Mouse (Mus musculus): Measurements from ENCODE around the gene Fgfr2. TPM values are rescaled to one million over a fixed set of nuclear protein-coding genes. Genes with fewer than 3 reads are reported as not detected.

Fgfr2 gene
- polyA plus RNA-seq, 1 experiment from 2014 or later, result 17.2 TPM

DNA sequence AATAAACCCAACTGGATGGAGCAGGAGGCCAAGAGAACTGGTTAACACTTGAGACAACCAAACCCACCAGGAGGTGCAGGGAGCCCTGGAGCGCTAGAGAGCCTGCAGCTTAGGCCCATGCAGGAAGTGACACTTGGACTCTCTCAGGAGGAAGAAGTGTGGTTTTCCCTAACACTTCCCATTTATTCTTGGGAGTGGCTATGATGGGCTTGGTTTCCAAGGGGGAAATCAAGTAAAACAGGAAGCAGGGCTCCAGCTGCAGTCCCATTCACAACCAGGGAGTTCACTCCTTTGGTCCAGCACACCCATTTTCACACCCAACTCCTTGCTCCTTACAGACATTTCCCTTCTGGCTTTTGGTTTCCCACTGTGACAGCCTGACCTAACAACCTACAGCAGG lies 44.2 kb downstream of the Fgfr2 start:
- H3K4me2 ChIP-seq, result no peak overlapping the region
- no peaks in the 10 kb centered on the region for H3K27me3 ChIP-seq
- H3K27ac ChIP-seq, result no peak overlapping the region
- no peaks in the 10 kb centered on the region for H3K36me3 ChIP-seq
- WGBS, result 58% methylated on average over 1 of the region's 1 CpGs
- no peak overlapping the region for H3K9ac ChIP-seq
- no peaks in the 10 kb centered on the region for H3K9me3 ChIP-seq (replicated peaks)
- H3K4me3 ChIP-seq, result no peak overlapping the region
- H3K4me1 ChIP-seq (replicated peaks), result peaks cover 13% of the 10 kb centered on the region
- ATAC-seq (replicated peaks; ENCODE audit: insufficient number of reproducible peaks, insufficient read depth, low FRiP score, low read depth), result no peak

DNA sequence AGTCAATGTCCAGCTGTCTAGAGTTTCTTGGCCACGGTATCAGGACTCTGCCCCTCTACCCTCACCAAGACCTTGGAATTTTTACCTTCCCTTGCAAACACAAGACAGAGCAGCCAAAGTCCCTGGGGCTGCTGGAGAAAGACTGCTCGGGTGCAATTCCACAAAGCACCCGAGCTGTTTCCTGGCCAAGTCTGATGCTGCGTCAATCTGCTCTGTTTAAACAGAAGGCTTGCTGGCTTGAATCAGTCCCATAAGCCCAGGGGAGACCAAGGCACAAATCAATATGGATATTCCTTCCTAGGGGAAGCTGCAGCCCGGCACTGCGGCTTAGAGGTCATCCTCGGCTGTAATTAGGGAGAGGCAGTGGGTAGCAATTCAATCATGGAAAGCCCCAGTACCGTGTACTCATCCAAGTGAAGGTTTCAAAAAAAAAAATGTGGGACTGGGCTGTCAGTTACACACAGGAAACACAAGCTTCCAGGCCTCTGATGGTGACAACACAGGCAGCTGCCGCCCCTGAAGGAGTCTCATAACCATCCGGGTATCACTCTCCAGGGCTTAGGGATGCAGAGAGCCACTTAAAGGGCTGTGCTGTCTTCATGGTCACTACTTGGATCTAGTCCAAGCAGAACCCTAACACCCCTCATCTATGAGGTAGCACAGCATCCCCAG lies 48.6 kb downstream of the Fgfr2 start:
- WGBS, result 63% methylated on average over 10 of the region's 10 CpGs
- 0 out of 2 replicates have a peak, but pooled peaks cover under 1% of the 10 kb centered on the region for H3K36me3 ChIP-seq
- H3K27ac ChIP-seq, result no peak overlapping the region
- H3K9me3 ChIP-seq (replicated peaks), result no peaks in the 10 kb centered on the region
- H3K4me3 ChIP-seq, result no peak overlapping the region
- H3K4me1 ChIP-seq (replicated peaks), result peaks cover 30% of the 10 kb centered on the region
- no peak overlapping the region for H3K9ac ChIP-seq
- no peaks in the 10 kb centered on the region for H3K27me3 ChIP-seq
- H3K4me2 ChIP-seq, result no peak overlapping the region
- ATAC-seq (replicated peaks; ENCODE audit: insufficient number of reproducible peaks, insufficient read depth, low FRiP score, low read depth), result no peak

DNA sequence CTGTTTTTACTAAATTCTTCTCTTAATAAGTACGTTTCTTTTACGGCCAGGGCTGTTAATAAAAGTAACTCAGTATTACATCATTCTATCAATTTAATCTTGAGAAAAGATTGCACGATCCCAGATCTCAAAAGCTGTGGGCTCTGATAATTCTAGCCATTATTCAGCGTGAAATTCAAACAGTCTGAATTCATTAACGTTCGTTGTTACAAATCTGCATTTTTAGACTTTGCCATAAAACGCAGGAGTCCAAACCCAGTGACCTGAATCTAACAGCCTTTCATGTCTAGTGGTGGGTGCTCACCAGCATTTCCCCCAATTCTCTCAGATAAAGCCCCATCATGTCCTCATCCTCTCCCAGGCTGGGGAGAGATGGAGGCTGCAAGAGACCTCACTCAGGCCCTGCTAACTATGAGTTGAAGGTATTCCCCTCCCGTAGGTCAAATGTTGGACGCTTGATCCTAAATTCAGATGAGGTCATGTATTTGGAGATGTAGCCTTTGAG lies 50.0 kb downstream of the Fgfr2 start:
- no peaks in the 10 kb centered on the region for H3K9me3 ChIP-seq (replicated peaks)
- H3K4me2 ChIP-seq, result no peak overlapping the region
- no peaks in the 10 kb centered on the region for H3K27me3 ChIP-seq
- WGBS, result 87% methylated on average over 9 of the region's 9 CpGs
- peaks cover 30% of the 10 kb centered on the region for H3K4me1 ChIP-seq (replicated peaks)
- ATAC-seq (replicated peaks; ENCODE audit: insufficient number of reproducible peaks, insufficient read depth, low FRiP score, low read depth), result no peak
- H3K4me3 ChIP-seq, result no peak overlapping the region
- H3K27ac ChIP-seq, result no peak overlapping the region
- H3K36me3 ChIP-seq, result 0 out of 2 replicates have a peak, but pooled peaks cover 4% of the 10 kb centered on the region
- no peak overlapping the region for H3K9ac ChIP-seq

DNA sequence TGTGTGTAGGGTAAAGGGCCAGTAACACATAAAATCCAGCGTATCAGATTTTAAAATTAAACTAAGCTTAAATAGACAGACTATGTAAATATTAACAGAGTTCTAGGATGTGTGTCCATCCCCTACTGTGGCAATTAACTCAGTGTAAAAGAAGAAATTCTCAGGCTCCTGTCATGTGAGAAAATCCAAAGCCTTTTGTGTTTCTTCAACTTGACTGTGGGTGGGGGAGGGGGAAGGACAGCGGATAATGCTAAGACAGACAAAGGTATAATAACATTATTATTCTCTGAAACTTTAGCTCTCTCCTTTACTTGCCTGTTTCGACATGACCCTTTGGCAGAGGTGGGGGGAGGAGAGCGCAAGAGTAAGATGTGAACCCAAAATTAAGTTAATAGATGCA lies 50.6 kb downstream of the Fgfr2 start:
- H3K36me3 ChIP-seq, result 0 out of 2 replicates have a peak, but pooled peaks cover 4% of the 10 kb centered on the region
- no peak for ATAC-seq (replicated peaks; ENCODE audit: insufficient number of reproducible peaks, insufficient read depth, low FRiP score, low read depth)
- H3K9me3 ChIP-seq (replicated peaks), result no peaks in the 10 kb centered on the region
- H3K27ac ChIP-seq, result no peak overlapping the region
- H3K9ac ChIP-seq, result no peak overlapping the region
- no peak overlapping the region for H3K4me2 ChIP-seq
- peaks cover 36% of the 10 kb centered on the region for H3K4me1 ChIP-seq (replicated peaks)
- H3K27me3 ChIP-seq, result no peaks in the 10 kb centered on the region
- WGBS, result 95% methylated on average over 4 of the region's 4 CpGs
- no peak overlapping the region for H3K4me3 ChIP-seq

DNA sequence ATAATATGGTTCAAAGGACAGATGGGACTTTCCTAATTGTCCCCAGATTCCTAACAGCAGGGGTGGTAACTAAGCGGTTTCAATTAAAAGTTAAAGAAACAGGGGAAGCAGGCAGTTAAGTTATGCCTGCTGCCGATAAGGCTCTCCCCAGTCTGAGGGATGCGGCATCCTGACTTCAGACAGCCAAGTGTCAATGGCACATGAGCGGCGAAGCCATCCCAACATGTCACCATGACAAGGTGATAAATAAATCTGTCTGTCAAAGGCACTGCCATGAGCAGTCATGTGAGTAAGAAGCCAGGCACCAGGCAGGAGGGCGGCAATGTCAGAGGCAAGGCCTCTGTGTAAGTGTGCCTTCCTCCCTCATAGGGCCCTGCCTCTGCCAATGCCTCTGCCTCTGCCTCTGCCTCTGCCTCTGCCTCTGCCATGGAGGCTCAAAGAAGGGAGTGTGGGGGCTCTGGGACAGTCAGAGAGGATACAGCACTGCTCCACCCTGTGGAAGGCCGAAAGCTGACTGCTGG lies 55.8 kb downstream of the Fgfr2 start:
- Histone ChIP-seq H3K27ac (peak overlapping the region; percentile 86), H3K27me3 (no peaks in the 10 kb centered on the region), H3K4me3 (no peak overlapping the region), H3K36me3 (peaks cover 9% of the 10 kb centered on the region; the same call in 1 of the 2 replicates), H3K9ac (no peak overlapping the region), H3K9me3 (replicated peaks) (no peaks in the 10 kb centered on the region), H3K4me2 (no peak overlapping the region), H3K4me1 (replicated peaks) (peaks cover 63% of the 10 kb centered on the region)
- ATAC-seq (replicated peaks; ENCODE audit: insufficient number of reproducible peaks, insufficient read depth, low FRiP score, low read depth), result no peak; the same call in 1 of the 2 replicates
- WGBS, result 45% methylated on average over 7 of the region's 7 CpGs

DNA sequence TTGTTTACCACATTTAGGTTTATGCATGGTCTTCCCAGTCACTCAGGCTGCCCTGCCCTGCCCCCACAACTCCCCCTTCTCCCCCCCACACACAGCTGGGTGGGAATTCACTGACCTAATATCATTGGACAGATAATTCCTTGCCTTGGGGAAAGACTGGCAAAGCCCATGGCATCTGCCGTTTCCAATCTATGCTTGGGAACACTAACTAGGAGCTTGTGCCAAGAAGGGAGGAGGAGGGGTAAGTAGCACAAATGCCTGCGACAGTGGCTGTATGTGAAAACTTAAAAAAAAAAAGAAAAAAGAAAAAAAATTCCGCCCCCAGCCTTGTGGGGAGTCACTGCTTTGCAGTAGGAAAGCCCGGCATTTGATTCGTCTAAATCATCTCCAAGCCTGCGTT lies 56.4 kb downstream of the Fgfr2 start:
- no peaks in the 10 kb centered on the region for H3K27me3 ChIP-seq
- H3K4me3 ChIP-seq, result no peak overlapping the region
- WGBS, result 45% methylated on average over 6 of the region's 6 CpGs
- peaks cover 63% of the 10 kb centered on the region for H3K4me1 ChIP-seq (replicated peaks)
- peaks cover 9% of the 10 kb centered on the region; the same call in 1 of the 2 replicates for H3K36me3 ChIP-seq
- ATAC-seq (replicated peaks; ENCODE audit: insufficient number of reproducible peaks, insufficient read depth, low FRiP score, low read depth), result peak; percentile 32; the same call in 1 of the 2 replicates
- peak overlapping the region; percentile 86 for H3K27ac ChIP-seq
- H3K9ac ChIP-seq, result no peak overlapping the region
- H3K4me2 ChIP-seq, result no peak overlapping the region
- no peaks in the 10 kb centered on the region for H3K9me3 ChIP-seq (replicated peaks)

DNA sequence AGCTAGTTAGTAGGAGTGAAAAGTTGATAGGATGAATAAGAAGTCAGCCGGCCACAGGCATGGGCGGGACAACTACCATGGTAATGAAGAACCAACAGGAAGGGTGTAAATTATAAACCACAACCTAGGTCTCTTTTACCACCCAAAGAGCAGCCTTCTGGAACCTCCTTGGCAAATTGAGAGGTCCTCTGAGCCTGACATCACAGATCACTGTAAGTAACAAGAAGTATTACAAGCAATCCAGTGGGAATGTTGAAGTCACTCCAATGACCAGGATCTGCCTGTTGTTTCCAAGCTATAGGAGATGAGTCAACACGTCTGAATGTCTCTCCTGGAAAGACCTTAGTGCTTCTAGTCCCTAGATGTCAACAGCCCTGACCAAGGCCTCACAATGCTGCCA lies 61.1 kb downstream of the Fgfr2 start:
- H3K4me1 ChIP-seq (replicated peaks), result peaks cover 63% of the 10 kb centered on the region
- H3K36me3 ChIP-seq, result peaks cover 6% of the 10 kb centered on the region; the same call in 1 of the 2 replicates
- H3K27ac ChIP-seq, result no peak overlapping the region
- H3K9ac ChIP-seq, result no peak overlapping the region
- H3K4me3 ChIP-seq, result no peak overlapping the region
- 81% methylated on average over 3 of the region's 3 CpGs for WGBS
- no peaks in the 10 kb centered on the region for H3K9me3 ChIP-seq (replicated peaks)
- H3K4me2 ChIP-seq, result no peak overlapping the region
- H3K27me3 ChIP-seq, result no peaks in the 10 kb centered on the region
- no peak for ATAC-seq (replicated peaks; ENCODE audit: insufficient number of reproducible peaks, insufficient read depth, low FRiP score, low read depth)

DNA sequence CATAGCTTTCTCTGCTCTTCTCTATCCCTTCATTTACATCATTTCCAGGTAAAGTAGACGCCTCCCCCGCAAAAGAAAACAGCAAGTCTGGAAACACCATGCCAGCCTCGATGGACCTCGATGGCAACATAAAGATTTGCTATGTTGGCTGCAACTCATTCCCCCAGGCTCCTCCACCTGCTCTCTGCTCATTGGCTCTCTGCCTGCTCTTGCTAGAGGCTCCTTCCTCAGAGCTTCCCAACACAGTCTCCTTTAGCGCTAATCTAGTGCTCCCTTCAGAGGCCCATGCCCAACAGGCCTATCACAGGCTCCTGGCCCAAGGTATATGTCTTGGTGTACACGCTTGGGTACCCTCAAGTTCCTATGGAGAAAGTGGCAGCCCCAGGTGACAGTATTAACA lies 63.0 kb downstream of the Fgfr2 start:
- H3K9ac ChIP-seq, result no peak overlapping the region
- no peaks in the 10 kb centered on the region for H3K9me3 ChIP-seq (replicated peaks)
- H3K27me3 ChIP-seq, result no peaks in the 10 kb centered on the region
- no peak overlapping the region for H3K4me2 ChIP-seq
- no peak overlapping the region for H3K4me3 ChIP-seq
- peaks cover 6% of the 10 kb centered on the region; the same call in 1 of the 2 replicates for H3K36me3 ChIP-seq
- ATAC-seq (replicated peaks; ENCODE audit: insufficient number of reproducible peaks, insufficient read depth, low FRiP score, low read depth), result no peak
- peaks cover 52% of the 10 kb centered on the region for H3K4me1 ChIP-seq (replicated peaks)
- H3K27ac ChIP-seq, result no peak overlapping the region
- WGBS, result 86% methylated on average over 6 of the region's 6 CpGs

DNA sequence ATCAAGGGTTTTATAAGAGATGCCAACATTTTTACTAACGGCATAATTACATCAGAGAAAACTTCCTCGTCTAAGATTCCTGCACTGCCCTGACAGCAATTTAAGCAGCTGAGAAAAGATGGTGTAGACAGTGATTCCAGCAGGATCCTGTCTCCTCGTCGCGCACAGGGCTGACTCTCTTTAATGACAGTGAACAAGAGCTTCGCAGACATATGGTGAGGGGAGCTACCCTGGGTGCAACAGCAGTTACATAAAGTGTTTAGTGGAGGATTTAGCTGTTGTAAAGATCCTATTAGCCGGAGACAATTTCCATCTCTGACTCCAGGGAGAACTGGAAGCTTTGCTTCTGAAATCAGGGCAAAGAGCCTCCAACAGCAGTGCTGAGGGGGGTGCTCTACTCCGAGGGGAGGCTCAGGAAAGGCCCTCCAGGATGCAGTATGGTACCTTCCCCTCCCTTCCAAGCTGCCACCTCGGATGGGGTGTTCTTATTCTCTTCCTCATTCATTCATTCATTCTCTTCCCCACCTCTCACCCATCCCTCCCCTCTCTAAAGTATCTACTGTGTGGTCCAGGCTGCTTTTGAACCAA lies 63.5 kb downstream of the Fgfr2 start:
- Histone ChIP-seq H3K4me1 (replicated peaks) (peaks cover 52% of the 10 kb centered on the region), H3K9ac (no peak overlapping the region), H3K27me3 (no peaks in the 10 kb centered on the region), H3K36me3 (peaks cover 6% of the 10 kb centered on the region; the same call in 1 of the 2 replicates), H3K9me3 (replicated peaks) (no peaks in the 10 kb centered on the region), H3K4me2 (no peak overlapping the region), H3K4me3 (no peak overlapping the region), H3K27ac (peak overlapping the region; percentile 89)
- 53% methylated on average over 9 of the region's 9 CpGs for WGBS
- ATAC-seq (replicated peaks; ENCODE audit: insufficient number of reproducible peaks, insufficient read depth, low FRiP score, low read depth), result no peak

DNA sequence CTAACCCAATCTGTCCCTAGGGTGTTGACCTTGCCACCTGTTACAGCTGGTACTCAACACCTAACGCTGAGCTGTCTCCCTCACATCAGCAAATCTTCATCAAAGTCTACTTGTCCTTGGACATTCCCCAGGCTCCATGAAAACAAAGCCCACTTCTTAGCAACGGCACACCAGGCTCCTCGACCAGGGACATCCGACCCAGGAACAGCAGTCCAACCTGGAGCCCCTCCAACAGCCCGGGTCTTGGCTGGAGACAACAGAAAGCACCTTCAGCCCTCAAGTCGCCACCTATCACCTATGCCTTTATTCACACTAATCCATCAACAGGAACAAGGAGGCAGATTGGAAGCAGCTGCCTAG lies 64.0 kb downstream of the Fgfr2 start:
- H3K4me2 ChIP-seq, result peak overlapping the region; percentile 27
- ATAC-seq (replicated peaks; ENCODE audit: insufficient number of reproducible peaks, insufficient read depth, low FRiP score, low read depth), result no peak

DNA sequence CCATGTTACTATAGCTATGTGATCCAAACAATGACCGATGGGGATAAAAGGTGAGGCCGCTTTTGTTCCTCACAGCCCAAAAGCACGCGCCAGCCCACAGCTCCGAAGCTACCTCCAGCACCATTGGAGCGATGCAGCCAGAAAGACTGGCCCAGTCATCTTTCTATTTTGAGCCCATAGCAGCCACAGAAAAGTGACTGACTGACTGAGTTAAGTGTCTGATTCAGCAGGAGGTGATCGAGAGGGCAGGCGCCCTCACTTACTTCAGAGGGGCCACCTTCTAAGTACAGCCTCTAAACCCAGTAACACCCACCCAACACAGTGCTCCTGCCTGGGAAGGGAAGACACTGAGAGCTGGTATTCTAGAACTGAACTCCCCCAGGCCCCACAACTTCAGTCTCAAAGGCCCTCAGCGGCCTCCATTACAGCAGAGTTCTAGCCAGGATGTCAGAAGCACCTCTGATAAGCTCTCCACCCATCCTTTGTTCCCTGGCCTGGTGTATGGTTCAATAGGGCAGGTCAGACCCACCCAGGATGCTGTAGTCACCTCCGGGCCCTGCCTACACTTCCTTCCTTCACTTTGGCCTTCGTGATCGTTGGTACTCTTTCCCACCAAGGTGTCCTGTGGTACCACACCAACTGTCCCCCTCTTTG lies 64.5 kb downstream of the Fgfr2 start:
- peak overlapping the region; percentile 27 for H3K4me2 ChIP-seq
- no peaks in the 10 kb centered on the region for H3K9me3 ChIP-seq (replicated peaks)
- 44% methylated on average over 12 of the region's 12 CpGs for WGBS
- H3K27me3 ChIP-seq, result no peaks in the 10 kb centered on the region
- no peaks in the 10 kb centered on the region for H3K36me3 ChIP-seq
- peaks cover 55% of the 10 kb centered on the region for H3K4me1 ChIP-seq (replicated peaks)
- no peak overlapping the region for H3K4me3 ChIP-seq
- peak; percentile 72 for ATAC-seq (replicated peaks; ENCODE audit: insufficient number of reproducible peaks, insufficient read depth, low FRiP score, low read depth)
- H3K9ac ChIP-seq, result 0 out of 2 replicates have a peak overlapping the region, but pooled peaks have one; percentile 5
- H3K27ac ChIP-seq, result peak overlapping the region; percentile 89

More for the DNA sequence above, 64.0 kb downstream of the Fgfr2 start:
- Histone ChIP-seq H3K9ac (no peak overlapping the region), H3K36me3 (peaks cover 2% of the 10 kb centered on the region; the same call in 1 of the 2 replicates), H3K4me1 (replicated peaks) (peaks cover 53% of the 10 kb centered on the region), H3K27me3 (no peaks in the 10 kb centered on the region), H3K27ac (peak overlapping the region; percentile 89), H3K9me3 (replicated peaks) (no peaks in the 10 kb centered on the region), H3K4me3 (no peak overlapping the region)
- WGBS, result 28% methylated on average over 6 of the region's 6 CpGs
